Mouse (Mus musculus) midbrain, postnatal 0 days (tissue): ENCODE measurements at regions not wholly inside any gene's neighbourhood (a gene's known extent, or its start where the extent isn't known, plus 50 kb on each side); places are given as distances from the start of the nearest gene placed in this dataset.

Experiments used
- ATAC-seq: fragments of 200-750 bp; cut with Nextera tagmentation; 2 replicates; pipeline ENCODE4 v1.8.0; 2017; ENCODE audit warnings: moderate number of reproducible peaks, mild to moderate bottlenecking, moderate TSS enrichment, moderate library complexity; ENCODE audit not compliant: low FRiP score
- DNase-seq: peaks from one replicate; pipeline ENCODE4 v3.0.0-alpha.2; 2015; ENCODE audit warnings: low spot score
- H3K27ac ChIP-seq: fragments of 300-500 bp; sonication (generic); 2 replicates; pipeline ENCODE4 v1.5.1; 2014; ENCODE audit warnings: low read depth, mild to moderate bottlenecking, low read length, mixed read lengths
- H3K27me3 ChIP-seq: fragments of 300-500 bp; sonication (generic); 2 replicates; pipeline ENCODE4 v1.6.1; 2014; ENCODE audit warnings: low read length, control low read depth, mixed read lengths; ENCODE audit not compliant: insufficient read depth
- H3K36me3 ChIP-seq: fragments of 300-500 bp; sonication (generic); 2 replicates; pipeline ENCODE4 v1.6.1; 2014; ENCODE audit warnings: low read length, control low read depth, mixed read lengths; ENCODE audit not compliant: insufficient read depth
- H3K4me1 ChIP-seq: fragments of 300-500 bp; sonication (generic); 2 replicates; pipeline ENCODE4 v1.6.1; 2014; ENCODE audit warnings: mild to moderate bottlenecking, control low read depth, antibody characterized with exemption, low read length, mixed read lengths; ENCODE audit not compliant: insufficient read depth
- H3K4me2 ChIP-seq: fragments of 300-500 bp; sonication (generic); 2 replicates; pipeline ENCODE4 v1.6.1; 2014; ENCODE audit warnings: low read depth, mild to moderate bottlenecking, low read length, mixed read lengths; ENCODE audit not compliant: poor library complexity, severe bottlenecking
- H3K4me3 ChIP-seq: fragments of 300-500 bp; sonication (generic); 2 replicates; pipeline ENCODE4 v1.5.1; 2014; ENCODE audit warnings: low read depth, mild to moderate bottlenecking, low read length, moderate library complexity
- H3K9ac ChIP-seq: fragments of 300-500 bp; sonication (generic); replicated peaks from 2 replicates; pipeline ENCODE4 v1.6.1; 2014; ENCODE audit warnings: mild to moderate bottlenecking, low read length, moderate library complexity, mixed read lengths; ENCODE audit not compliant: poor library complexity, severe bottlenecking
- H3K9me3 ChIP-seq: fragments of 300-500 bp; sonication (generic); 2 replicates; pipeline ENCODE4 v1.6.1; 2016; ENCODE audit warnings: low read length, control low read depth
- CTCF ChIP-seq: IDR thresholded peaks from 2 replicates; pipeline ENCODE4 v1.5.1; 2016; ENCODE audit warnings: antibody characterized with exemption, mild to moderate bottlenecking
- WGBS: fragments of 180-500 bp; shearing (Covaris S2); extraction: QIAGEN DNeasy Blood & Tissue Kit; methylation state at CpG from one replicate; pipeline ENCODE4 v1.1.7; 2014; 5-methylcytosine and 5-hydroxymethylcytosine counted together

- Histone ChIP-seq H3K4me2 (no peak overlapping the region), H3K27ac (no peak overlapping the region), H3K4me1 (no peaks in the 10 kb centered on the region), H3K27me3 (0 out of 2 replicates have a peak, but pooled peaks cover 4% of the 10 kb centered on the region), H3K36me3 (no peaks in the 10 kb centered on the region), H3K9ac (no peak overlapping the region), H3K4me3 (no peak overlapping the region), H3K9me3 (no peaks in the 10 kb centered on the region)
- 0 out of 2 replicates have a peak, but pooled peaks have one; percentile 31 for ATAC-seq
- WGBS, result 7% methylated on average over 3 of the region's 3 CpGs
- no peak for TF ChIP-seq CTCF
- DNase-seq, result peak; percentile 12
Measured at GRCm38 (mm10) chr13:116174976-116175375, 134.5 kb downstream of the Isl1 start.

- 43% methylated on average over 2 of the region's 2 CpGs for WGBS
- Histone ChIP-seq H3K4me2 (no peak overlapping the region), H3K4me1 (no peaks in the 10 kb centered on the region), H3K9ac (no peak overlapping the region), H3K27me3 (0 out of 2 replicates have a peak, but pooled peaks cover 4% of the 10 kb centered on the region), H3K27ac (no peak overlapping the region), H3K36me3 (no peaks in the 10 kb centered on the region), H3K9me3 (no peaks in the 10 kb centered on the region), H3K4me3 (no peak overlapping the region)
- TF ChIP-seq CTCF, result no peak
- ATAC-seq, result no peak
- no peak for DNase-seq
Measured at GRCm38 (mm10) chr13:116173866-116174265, 135.6 kb downstream of the Isl1 start.

- Histone ChIP-seq H3K4me2 (no peak overlapping the region), H3K27me3 (no peaks in the 10 kb centered on the region), H3K9me3 (no peaks in the 10 kb centered on the region), H3K9ac (no peak overlapping the region), H3K27ac (no peak overlapping the region), H3K4me1 (no peaks in the 10 kb centered on the region), H3K36me3 (no peaks in the 10 kb centered on the region), H3K4me3 (no peak overlapping the region)
- DNase-seq (no peak), ATAC-seq (no peak)
- 91% methylated on average over 5 of the region's 5 CpGs for WGBS
- TF ChIP-seq CTCF, result no peak
Measured at GRCm38 (mm10) chr13:116143022-116143421, 166.5 kb downstream of the Isl1 start.

- no peak for TF ChIP-seq CTCF
- H3K9me3 ChIP-seq, result no peaks in the 10 kb centered on the region
- H3K27ac ChIP-seq, result no peak overlapping the region
- 93% methylated on average over 1 of the region's 1 CpGs for WGBS
- DNase-seq (no peak), ATAC-seq (no peak; the same call in 1 of the 2 replicates)
- no peak overlapping the region for H3K4me2 ChIP-seq
- no peaks in the 10 kb centered on the region for H3K36me3 ChIP-seq
- H3K27me3 ChIP-seq, result no peaks in the 10 kb centered on the region
- no peak overlapping the region for H3K9ac ChIP-seq
- no peak overlapping the region for H3K4me3 ChIP-seq
- no peaks in the 10 kb centered on the region for H3K4me1 ChIP-seq
Measured at GRCm38 (mm10) chr13:116118664-116119063, 190.8 kb downstream of the Isl1 start.

- 58% methylated on average over 7 of the region's 7 CpGs for WGBS
- no peak overlapping the region for H3K27ac ChIP-seq
- no peaks in the 10 kb centered on the region for H3K4me1 ChIP-seq
- no peak for DNase-seq
- H3K4me3 ChIP-seq, result no peak overlapping the region
- TF ChIP-seq CTCF, result no peak
- ATAC-seq, result no peak
- H3K9ac ChIP-seq, result no peak overlapping the region
- no peaks in the 10 kb centered on the region for H3K27me3 ChIP-seq
- no peak overlapping the region for H3K4me2 ChIP-seq
- H3K9me3 ChIP-seq, result no peaks in the 10 kb centered on the region
- H3K36me3 ChIP-seq, result no peaks in the 10 kb centered on the region
Measured at GRCm38 (mm10) chr13:116111032-116111808, 198.3 kb downstream of the Isl1 start.

- ATAC-seq (no peak), DNase-seq (no peak)
- Histone ChIP-seq H3K4me3 (no peak overlapping the region), H3K27me3 (no peaks in the 10 kb centered on the region), H3K9me3 (no peaks in the 10 kb centered on the region), H3K9ac (no peak overlapping the region), H3K4me2 (no peak overlapping the region), H3K4me1 (no peaks in the 10 kb centered on the region), H3K36me3 (no peaks in the 10 kb centered on the region), H3K27ac (no peak overlapping the region)
- no peak for TF ChIP-seq CTCF
- 97% methylated on average over 2 of the region's 2 CpGs for WGBS
Measured at GRCm38 (mm10) chr13:116110578-116110977, 198.9 kb downstream of the Isl1 start.
